Mouse (Mus musculus) layer of hippocampus, postnatal 10 days (tissue): ENCODE measurements at regions not wholly inside any gene's neighbourhood (a gene's known extent, or its start where the extent isn't known, plus 50 kb on each side); places are given as distances from the start of the nearest gene placed in this dataset.
A peak's percentile ranks its signal among the peaks of the same experiment; 100 is the strongest.

Experiments
- DNase-seq, 2 experiments: peaks; one replicate each; pipeline ENCODE4 v3.0.0; 2021; ENCODE audit warnings: low spot score in 2 of 2

DNA sequence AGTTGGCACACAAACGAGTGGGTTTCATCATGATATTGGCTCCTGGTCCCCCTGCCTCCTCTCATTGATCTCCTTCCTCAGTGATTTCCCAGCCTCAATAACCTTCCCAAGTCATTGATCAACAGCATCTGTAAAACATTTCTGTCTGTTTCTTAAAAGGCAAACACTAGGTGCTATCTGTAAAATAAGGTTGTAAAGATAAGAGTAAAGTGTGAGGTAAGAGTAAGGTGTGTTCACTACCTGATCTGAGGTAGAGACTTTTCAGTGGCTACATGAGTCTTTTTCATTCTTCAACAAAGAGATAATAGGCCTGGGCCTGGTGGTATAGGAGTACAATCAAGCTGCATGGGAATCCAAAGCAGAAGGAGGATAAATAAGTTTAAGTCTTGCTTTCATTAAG is 55.7 kb downstream of the Plk2 start:
- DNase-seq, result no peak

DNA sequence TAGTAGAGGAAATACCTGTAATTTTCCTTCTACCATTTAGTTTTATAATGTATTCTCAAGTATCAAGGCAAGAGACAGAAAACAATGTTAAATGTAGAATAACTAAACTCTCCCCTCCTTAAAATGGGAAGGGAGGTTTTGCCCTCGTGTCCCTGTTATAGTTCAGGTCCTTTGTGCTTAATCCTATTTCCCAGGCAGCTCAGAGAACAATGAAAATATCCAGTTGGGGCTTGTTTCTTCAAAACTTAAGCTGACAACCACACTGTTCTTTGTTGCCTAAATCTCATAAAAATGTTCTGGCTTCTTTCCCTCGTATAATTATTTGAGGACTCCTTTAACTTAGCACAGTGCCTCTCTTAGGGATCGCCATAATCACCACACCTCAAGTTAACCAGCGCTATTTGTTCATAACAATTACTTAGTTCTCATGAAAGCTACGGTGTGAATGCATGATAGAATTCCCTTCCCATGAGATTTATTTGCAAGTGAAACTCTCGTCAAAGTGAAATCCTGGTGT is 57.2 kb downstream of the Plk2 start:
- DNase-seq, result no peak

DNA sequence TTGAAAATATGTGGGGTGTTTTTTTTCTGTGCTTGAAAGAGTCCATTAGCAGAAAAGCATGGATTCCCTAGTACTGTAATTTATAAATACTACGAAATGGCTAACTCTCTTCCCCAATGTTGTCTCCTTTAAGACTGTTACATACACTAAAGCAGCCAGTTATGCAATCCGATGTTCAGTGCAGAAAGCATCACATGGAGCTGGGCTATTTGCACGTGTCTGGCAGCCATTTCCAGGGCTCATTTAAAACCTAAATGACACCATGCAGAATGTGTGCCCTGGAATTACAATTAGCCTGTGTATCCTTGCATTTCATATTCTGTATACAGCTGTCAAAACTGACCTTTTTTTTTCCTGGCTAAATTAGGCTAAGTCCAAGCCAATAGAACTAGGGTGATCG is 60.2 kb downstream of the Plk2 start:
- no peak for DNase-seq

DNA sequence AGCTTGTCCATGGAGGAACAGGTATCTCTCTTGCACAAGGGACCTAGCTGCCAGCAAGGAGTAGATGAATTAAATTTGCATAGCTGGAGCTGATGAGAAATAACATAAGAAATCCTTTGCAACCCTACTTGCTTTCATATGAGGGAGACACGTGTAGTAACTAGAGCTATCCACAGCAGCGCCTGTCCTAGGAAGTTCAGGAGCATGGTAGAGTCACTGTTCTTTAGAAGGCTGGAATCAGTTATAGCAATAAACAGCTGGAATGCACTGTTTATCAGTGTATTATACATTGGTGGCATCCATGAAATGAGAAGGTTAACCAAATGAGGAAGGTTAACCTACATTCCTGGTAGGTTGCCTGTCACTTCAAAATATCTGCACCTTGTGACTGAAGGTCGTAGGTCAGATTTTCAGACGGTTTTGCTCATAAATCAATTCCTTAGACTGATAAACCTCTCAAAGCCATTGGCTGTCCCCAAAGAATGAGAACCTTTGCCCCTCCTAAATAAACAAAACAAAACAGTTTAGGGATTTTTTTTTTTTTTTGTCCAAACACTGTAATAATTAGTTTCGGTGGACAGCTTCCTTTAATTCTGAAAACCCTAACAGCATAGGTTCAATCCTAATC is 60.8 kb downstream of the Plk2 start:
- no peak for DNase-seq

DNA sequence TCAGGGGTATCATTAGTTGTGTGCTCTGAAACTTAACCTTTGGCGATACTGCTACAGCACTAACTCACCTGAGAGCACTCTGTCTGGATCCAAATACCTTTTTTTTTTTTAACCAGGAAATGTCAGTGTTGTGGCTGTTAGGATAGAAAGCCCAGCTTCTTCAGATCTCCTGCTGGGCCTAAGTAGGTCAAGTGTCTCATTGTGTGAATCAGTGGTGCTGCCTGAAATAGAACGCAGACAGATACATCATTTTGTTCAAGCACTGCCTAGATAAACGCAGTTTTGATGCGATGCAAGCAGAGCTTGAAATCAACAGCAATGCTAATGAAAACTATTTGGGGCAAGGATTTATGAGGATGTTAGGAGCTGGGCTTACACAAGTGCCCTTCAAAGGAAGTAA is 63.9 kb downstream of the Plk2 start:
- no peak for DNase-seq

DNA sequence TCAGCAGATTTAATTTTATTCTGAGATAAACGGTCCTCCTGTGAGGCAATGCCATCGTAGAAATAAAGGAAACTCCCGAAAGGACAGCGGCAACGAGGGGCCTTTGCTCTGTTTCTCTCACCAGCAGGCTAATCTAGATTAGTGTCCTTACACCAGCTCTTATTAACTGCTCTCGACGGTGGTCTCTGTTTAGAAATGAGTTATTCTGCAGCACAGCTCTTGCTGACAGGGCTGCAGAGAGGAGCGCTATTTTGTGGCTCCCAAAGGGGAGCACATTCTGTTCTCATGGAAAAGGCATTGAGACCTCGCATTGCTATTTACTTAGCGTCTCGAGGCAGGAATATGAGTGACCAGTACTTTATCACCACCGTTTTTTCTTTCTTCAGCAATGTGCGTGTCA is 66.7 kb downstream of the Plk2 start:
- no peak for DNase-seq

DNA sequence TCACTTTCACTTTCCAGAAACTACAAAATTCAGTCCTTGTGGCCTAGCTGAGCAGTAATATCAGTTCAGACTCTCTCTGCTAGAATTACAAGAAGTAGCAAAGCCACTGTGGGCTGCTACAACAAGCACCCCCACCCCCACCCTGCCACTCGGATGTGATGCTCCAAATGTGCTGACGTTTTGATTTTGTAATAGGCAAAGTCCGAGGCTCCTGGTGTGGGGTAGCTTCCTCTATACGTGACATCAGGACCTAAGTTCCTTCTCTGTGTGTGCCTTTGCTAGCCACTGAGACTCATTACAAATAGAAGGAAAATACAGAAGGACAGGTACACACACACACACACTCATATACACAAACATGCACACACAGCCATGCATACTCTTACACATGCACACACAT is 76.7 kb downstream of the Plk2 start:
- no peak for DNase-seq

DNA sequence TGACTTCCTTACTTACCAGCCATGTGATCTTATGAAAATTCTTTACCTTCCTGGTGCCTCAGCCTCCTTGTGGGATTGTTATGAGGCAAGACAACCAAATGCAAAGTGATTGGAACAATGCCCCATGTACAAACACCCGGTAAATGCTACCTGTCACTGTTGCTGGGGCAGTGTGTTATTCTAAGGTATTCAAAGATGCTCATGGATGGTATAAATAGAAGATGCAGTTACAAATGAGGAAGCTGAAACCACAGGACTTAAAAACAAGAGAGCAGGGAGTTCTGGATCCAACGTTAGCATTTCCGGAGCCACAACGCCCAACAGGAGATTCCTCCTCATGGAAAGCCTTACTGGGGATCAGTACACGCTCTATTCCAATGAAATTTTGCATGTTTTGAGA is 82.9 kb downstream of the Plk2 start:
- no peak for DNase-seq

DNA sequence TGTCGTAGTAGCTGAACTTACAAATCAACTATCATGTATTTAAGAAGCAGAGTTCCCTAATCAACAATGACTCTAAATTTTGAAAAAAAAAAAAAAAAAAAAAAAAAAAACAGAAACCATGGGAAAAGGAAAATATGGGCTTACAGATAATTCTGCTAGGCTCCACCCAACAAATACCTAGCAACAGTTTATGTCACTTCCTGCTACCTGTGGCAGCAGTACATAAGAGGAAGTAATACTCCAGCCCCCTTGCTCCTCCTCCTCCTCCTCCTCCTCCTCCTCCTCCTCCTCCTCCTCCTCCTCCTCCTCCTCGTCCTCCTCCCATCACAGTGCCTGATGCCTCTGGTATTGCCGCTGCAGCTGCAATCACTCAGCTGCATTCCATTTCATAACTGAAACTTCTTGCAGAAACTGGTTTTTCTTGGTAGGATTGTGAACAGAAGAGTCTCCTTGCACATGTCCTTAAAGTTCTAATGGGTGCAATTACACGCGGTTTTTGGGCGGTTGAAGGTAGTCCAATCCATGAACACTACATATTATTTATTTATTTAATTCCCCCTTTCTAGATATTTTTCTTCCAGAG is 89.6 kb downstream of the Plk2 start:
- no peak for DNase-seq

DNA sequence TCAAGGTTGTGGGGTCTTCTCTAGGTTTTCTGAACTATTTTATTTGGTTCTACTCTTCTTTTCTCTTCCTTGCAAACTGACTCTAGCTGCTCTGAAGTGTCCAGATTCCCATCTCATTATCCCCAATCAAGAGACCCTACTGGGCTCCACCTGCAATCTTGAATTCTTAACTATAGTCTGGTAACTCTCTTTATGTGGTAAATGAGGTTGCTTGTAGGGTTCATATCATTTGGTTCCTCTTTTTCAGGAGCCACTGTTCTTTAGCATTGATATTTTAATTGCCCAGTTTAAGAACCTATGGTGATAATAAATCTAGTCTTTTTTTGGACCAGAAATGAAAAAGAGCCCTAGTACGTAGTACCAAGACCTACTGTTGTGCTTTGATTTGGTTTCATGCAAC is 90.7 kb downstream of the Plk2 start:
- no peak for DNase-seq

DNA sequence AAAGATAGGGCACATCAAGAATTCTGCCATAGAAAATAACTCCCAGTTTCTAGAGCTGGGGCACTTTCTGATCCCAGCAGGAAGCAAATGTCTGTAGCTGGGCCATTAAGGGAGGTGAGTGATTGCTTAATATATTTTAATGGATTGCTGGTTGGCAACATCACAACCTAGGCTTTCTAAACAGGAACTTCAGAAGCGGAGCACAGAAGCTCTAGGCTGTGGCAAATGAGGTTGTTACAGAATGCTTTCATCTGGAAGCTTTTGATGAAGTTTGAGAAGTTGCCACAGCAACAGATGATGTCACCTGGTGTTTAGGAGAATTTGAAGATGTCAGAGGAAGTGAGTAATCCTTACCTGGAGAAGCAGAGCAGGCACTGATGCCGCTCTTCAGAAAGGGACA is 95.3 kb downstream of the Plk2 start:
- no peak for DNase-seq

DNA sequence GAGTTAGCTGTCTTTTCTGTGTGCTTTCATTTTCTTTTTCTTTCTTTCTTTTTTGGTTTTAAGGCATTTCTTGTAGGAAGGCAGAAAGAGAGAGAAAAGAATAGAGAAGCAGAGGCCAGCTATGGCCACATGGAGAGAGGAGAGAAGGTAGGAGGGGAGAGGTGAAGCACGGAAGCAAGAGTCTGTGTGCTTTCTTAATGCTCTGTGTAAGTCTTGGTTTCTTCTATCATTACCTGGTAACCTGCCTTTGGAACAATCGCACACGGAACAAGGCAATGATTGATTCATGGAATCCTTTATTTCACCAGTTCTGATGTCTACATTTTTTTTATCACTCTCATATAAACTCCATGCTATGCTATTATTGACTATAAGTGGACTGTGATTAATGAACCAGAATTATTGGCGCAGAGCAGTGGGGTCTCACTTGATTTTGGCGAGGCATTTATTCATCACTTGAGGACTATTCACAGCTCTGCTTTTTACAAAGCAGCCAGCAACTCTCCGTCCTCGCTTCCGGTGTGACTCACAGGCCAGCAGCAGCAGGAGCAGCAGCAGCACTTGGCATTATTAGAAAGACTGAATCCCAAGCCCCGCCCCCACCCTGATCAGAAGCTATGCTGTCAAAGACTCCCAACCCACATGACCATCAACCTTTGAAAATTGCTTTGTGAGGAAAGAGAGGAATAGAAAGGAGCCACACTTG is 97.6 kb downstream of the Plk2 start:
- DNase-seq, result peak; percentile 15 to 17

DNA sequence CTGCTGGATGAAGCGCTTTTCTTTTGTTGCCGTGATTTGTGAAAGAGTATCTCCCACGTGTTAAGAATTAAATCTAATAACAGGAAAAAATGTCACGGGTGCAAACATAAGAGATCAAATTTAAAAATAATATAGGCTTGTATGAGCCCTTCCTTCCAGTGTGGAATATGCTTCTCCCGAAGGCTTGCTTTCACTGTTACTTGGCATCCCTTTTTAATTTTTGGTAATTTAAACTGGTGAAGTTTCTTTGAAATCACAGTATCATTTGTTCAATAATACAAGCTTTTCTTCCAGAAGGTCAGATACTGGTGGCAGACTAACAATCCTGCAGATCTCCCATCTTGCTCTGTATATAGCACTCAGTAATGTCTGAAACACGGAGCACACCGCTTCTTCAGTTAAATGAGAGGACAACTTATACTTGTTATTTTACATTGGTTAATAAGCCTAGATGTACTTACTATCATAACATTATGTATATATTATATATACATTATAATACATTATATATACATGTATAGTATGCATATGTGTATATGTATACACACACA is 98.2 kb downstream of the Plk2 start:
- no peak for DNase-seq

DNA sequence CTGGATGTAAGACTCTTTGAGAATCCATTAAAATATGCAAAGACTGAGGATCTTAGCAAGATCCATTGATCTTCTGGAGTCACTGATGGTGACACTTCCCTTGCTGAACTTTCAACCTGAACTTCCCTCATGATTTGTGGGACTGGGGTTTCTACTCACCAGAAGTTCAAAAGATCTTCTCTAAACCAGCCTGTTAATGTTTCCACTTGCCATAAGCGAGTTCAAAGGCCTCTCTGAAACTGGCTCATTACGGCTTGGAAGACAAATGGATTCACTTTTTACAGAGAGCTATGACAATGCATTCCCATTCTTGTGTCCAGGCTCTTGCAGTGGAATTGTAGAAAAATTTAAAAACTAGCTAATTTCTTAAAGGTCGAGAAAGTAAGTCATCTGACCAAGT is 102.6 kb downstream of the Plk2 start:
- no peak for DNase-seq

DNA sequence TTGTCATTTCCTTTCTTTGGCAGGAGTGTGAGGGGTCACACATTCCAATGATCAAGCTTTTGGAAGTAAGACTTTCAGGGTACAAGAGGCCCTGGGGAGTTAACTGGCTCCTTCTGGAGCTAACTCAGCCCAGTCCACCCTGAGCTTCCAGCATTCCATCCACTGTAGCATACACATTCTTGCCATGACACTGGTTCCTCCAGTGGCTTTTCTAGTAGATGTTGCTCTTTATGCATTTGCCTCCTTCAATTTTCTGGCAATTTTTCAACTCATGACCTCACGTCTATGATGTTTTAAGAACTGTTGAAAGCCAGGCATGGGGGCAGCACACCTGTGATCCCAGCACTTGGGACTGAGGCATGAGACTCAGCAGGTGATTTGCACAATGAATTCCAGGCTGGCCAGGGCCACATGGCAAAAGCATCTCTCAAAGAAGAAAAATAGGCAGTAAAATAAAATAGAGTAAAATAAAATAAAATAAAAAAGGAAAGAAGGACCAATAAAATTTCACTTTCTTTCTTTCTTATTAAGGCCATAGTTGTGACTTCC is 113.0 kb downstream of the Plk2 start:
- no peak for DNase-seq

DNA sequence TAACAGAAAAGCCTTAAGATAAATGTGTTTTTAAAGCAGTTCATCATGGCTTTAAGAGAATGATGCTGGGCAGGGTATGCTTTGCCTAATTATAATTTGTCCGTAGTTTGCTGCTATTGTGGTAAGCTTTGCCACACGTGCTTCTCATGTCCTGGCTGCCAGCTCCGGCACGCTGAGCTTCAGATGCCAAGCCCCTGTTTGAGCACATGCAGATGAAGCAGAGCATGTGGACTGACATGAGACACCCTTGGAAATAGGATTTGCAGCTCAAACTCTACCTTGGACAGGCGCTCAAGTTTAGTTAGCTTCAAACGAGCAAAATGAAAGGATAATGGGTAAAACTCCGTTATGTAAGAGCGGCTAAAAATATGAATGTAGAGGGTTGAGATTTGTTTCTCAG is 123.1 kb downstream of the Plk2 start:
- peak; percentile 19 to 42 for DNase-seq

DNA sequence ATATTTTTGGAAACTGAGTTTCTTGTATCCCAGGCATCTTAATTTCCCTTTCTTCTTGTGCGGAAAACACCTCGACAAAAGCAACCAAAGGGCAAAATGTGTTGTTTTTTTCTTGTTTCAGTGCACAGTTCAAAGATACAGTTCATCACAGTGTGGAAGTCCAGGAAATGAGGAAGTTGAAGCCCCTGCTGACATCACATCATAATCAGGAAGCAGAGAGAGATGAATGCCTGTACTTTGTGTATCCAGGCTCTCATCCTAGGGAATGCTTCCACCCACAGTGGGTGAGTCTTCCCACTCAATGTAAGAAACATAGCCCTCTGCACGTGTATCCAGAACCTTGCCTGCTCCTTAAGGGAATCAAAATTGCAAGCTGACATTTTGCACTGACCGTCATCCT is 128.1 kb downstream of the Plk2 start:
- no peak for DNase-seq

DNA sequence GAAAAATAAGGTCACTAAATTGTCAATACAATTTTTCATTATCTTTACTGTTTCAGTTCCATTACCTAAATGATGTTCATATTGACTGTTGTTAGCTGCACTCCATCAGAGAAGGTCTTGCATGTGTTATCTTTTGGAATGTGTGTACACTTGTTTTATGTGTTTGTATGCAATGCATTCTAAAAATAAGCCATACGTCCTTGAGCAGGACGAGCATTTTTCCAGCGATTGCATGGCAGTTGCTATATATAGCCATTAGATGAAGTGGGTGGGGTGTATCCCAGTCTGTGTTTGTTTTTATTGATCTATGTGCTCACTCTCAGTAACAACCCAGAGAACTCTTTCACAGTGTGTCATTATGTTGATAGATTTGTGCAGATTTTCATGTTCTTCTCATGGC is 132.8 kb downstream of the Plk2 start:
- DNase-seq, result no peak

DNA sequence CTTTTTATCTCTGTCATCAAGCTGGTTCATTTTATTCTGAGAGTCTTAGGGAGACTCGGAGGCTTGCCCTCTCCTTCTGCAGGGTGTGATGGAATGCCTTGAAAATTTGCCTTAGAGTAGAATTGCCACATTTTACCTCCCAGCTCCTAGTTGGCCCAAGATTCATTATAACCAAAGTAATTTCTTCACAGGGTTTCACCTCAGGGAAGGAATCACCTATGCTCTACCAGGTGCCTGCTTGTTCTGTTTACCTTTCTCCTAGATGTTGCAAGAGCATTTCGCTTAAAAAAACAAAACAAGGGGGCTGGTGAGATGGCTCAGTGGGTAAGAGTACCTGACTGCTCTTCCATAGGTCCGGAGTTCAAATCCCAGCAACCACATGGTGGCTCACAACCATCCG is 134.8 kb downstream of the Plk2 start:
- DNase-seq, result no peak

DNA sequence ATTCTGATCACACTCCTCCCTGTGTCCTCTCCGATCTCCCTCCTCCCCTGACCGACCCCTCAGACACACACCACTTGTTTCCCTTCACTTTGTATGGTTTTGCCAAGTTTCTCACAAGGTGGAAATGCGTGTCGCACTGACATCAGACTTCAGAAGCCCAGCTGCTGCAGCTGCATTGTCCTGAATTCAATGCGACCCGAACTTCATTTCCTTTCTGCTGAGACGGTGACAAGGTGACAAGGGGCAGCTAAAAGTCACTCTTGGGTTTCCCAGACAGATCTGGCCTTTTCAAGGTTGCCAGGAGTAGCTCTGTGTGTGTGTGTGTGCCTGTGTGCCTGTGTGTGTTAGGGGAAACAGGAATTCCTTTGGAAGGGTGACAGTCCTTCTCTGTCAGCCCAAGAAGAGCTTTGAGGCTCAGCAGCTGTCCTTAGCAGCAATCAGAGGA is 139.5 kb downstream of the Plk2 start:
- no peak for DNase-seq

DNA sequence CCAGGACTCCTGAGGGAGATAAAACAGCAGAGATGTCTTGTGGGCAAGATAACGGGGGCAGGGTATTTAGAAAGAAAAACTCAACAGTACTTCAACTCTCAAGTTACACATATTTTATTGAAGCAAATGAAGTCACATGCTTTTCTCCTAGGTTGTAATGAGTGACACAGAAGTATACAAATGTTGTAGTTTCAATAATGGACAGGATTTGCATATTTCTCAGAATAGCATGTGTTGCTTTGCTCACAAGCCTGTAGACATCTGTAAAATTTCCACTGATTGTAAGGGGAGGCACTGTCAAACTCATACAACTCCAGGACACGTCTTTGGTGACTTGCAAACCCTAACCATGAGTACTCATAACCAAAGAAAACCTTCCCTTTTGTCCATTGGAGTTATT is 140.9 kb downstream of the Plk2 start:
- DNase-seq, result no peak

DNA sequence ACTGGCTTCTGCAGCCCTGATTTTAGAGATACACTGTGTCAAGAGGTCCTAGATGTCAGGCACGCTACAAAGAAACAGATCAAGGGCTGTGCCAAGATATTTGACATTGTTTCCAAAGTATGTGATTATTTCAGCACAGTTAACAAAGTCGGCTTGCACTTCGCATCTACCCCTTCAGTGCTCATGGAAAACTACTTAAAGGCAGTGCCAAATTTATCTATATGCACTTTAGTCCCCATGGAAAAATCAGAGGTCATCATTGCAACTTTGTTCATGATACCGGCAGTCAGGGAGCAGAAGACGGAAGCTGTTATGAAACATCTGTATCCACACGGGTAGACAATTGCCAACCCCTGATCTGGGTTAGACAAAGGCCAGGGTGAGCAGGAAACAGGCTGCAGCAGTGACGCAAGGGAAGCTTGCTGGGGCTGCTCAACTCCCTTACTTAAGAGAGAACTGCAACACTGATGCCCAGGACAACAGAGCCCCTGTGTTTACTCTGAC is 143.2 kb downstream of the Plk2 start:
- DNase-seq, result no peak
